Comparison of ENCODE assay signal across 17 mouse cellular contexts in the genomic region with DNA sequence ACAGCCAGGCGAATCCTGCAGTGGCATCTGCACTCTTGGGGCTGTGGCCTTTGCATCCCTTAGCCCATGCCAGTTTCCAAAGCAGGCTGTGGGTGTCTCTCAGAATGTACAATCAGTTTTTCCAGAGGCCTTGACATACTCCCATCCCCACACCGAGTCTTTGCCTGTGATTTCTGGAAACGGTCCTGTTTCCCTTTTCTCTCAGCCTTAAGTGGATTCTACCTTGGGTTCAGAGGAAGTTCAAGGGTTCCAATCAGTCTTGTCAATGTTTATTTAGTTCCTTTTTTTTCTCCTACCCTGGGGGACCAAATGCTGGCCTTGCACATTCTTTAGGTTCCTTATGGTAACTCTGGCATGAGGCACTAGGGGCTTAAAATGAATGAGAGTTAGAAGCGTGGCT. TPM values are rescaled to one million over a fixed set of nuclear protein-coding genes. Genes with fewer than 3 reads are reported as not detected.
A peak's percentile ranks its signal among the peaks of the same experiment; 100 is the strongest.
DNase-seq lines count a peak whose midpoint lies in the region; ATAC-seq and TF ChIP-seq lines count a peak whose summit lies in the region.
"Had no signal": no experiment of that assay in that cellular context is flagged by ENCODE, and none has a peak within 500 bp of the region (broad histone marks: within the 10 kb centered on the region; RNA-seq: fewer than 3 reads in every experiment).

No protein-coding gene starts in this region.

- 56% methylated on average over 4 of the region's 4 CpGs for WGBS in hindbrain, embryonic 10.5 days
- 38% methylated on average over 4 of the region's 4 CpGs for WGBS in hindbrain, embryonic 11.5 days
- 27% methylated on average over 4 of the region's 4 CpGs for WGBS in embryonic facial prominence, embryonic 13.5 days

- H3K9ac ChIP-seq in hindbrain, embryonic 11.5 days (ENCODE audit: low read depth, low read length): no peak overlapping the region
- no peak overlapping the region for H3K9ac ChIP-seq in embryonic facial prominence, embryonic 13.5 days
- H3K9ac ChIP-seq: embryonic facial prominence, embryonic 12.5 days; forebrain, postnatal 0 days; midbrain, embryonic 13.5 days; neural tube, embryonic 13.5 days had no signal

- no peak for DNase-seq in hindbrain, embryonic 10.5 days (ENCODE audit: low spot score)
- DNase-seq in hindbrain, embryonic 11.5 days (ENCODE audit: low spot score): no peak
- no peak for DNase-seq in testis, postnatal 10 days (ENCODE audit: low spot score)
- DNase-seq in left cerebral cortex, adult 2 months (ENCODE audit: extremely low spot score in 1 of 2, low spot score in 2 of 2): no peak
- no peak for DNase-seq in left cerebral cortex, postnatal 25 days (ENCODE audit: low spot score in 2 of 2)
- DNase-seq: cerebellum, adult 11 months; forebrain, postnatal 0 days; right cerebral cortex, adult 18-20 months; thymus, postnatal 25 days had no signal

- H3K4me2 ChIP-seq in hindbrain, embryonic 11.5 days (replicated peaks; ENCODE audit: low read depth, low read length): no peak overlapping the region
- H3K4me2 ChIP-seq in embryonic facial prominence, embryonic 13.5 days: no peak overlapping the region
- H3K4me2 ChIP-seq: embryonic facial prominence, embryonic 12.5 days; liver, embryonic 11.5 days; midbrain, embryonic 13.5 days; neural tube, embryonic 13.5 days had no signal

- 0 out of 2 replicates have a peak overlapping the region, but pooled peaks have one; percentile 2 for H3K27ac ChIP-seq in hindbrain, embryonic 10.5 days
- H3K27ac ChIP-seq in hindbrain, embryonic 11.5 days (ENCODE audit: low read depth, low read length): no peak overlapping the region
- H3K27ac ChIP-seq in testis, adult 2 months (ENCODE audit: control insufficient read depth, insufficient read depth, low read depth, low read length): peak overlapping the region; percentile 26; the same call in 1 of the 2 replicates
- peak overlapping the region; percentile 57; the same call in 1 of the 2 replicates for H3K27ac ChIP-seq in embryonic facial prominence, embryonic 13.5 days
- no peak overlapping the region for H3K27ac ChIP-seq in left cerebral cortex, adult 2 months
- H3K27ac ChIP-seq: midbrain, embryonic 13.5 days; neural tube, embryonic 13.5 days had no signal

- H3K9me3 ChIP-seq in hindbrain, embryonic 10.5 days: no peaks in the 10 kb centered on the region
- no peaks in the 10 kb centered on the region for H3K9me3 ChIP-seq in hindbrain, embryonic 11.5 days (ENCODE audit: control insufficient read depth, low read length)
- no peaks in the 10 kb centered on the region for H3K9me3 ChIP-seq in embryonic facial prominence, embryonic 13.5 days
- H3K9me3 ChIP-seq: embryonic facial prominence, embryonic 12.5 days; midbrain, embryonic 13.5 days; neural tube, embryonic 13.5 days had no signal

- TF ChIP-seq CTCF in testis, adult 2 months (IDR thresholded peaks at IDR 0.05; ENCODE audit: control insufficient read depth, insufficient read depth, insufficient replicate concordance, low read depth, low read length): no peak
- no peak for TF ChIP-seq CTCF in left cerebral cortex, adult 2 months (IDR thresholded peaks at IDR 0.05)

- H3K27me3 ChIP-seq in hindbrain, embryonic 10.5 days (ENCODE audit: insufficient read depth, poor library complexity, severe bottlenecking): no peaks in the 10 kb centered on the region
- no peaks in the 10 kb centered on the region for H3K27me3 ChIP-seq in hindbrain, embryonic 11.5 days (ENCODE audit: control insufficient read depth, insufficient read depth, low read length)
- H3K27me3 ChIP-seq in testis, adult 2 months (ENCODE audit: control insufficient read depth, insufficient read depth, low read length): no peaks in the 10 kb centered on the region
- H3K27me3 ChIP-seq in embryonic facial prominence, embryonic 13.5 days: no peaks in the 10 kb centered on the region
- H3K27me3 ChIP-seq: embryonic facial prominence, embryonic 12.5 days; midbrain, embryonic 13.5 days; neural tube, embryonic 13.5 days had no signal

- no peak for TF ChIP-seq POLR2A in testis, adult 2 months (IDR thresholded peaks at IDR 0.05; ENCODE audit: control insufficient read depth, low read depth, low read length)

- H3K36me3 ChIP-seq in hindbrain, embryonic 10.5 days: no peaks in the 10 kb centered on the region
- no peaks in the 10 kb centered on the region for H3K36me3 ChIP-seq in hindbrain, embryonic 11.5 days (ENCODE audit: control insufficient read depth, insufficient read depth, low read length)
- no peaks in the 10 kb centered on the region for H3K36me3 ChIP-seq in testis, adult 2 months (ENCODE audit: control insufficient read depth, insufficient read depth, low read length)
- H3K36me3 ChIP-seq in embryonic facial prominence, embryonic 13.5 days: no peaks in the 10 kb centered on the region
- H3K36me3 ChIP-seq: embryonic facial prominence, embryonic 12.5 days; midbrain, embryonic 13.5 days; neural tube, embryonic 13.5 days had no signal

- H3K4me1 ChIP-seq in hindbrain, embryonic 10.5 days (replicated peaks): peaks cover 44% of the 10 kb centered on the region
- H3K4me1 ChIP-seq in hindbrain, embryonic 11.5 days (replicated peaks; ENCODE audit: control insufficient read depth, insufficient read depth, low read length): peaks cover 3% of the 10 kb centered on the region; the same call in 1 of the 2 replicates
- peaks cover 4% of the 10 kb centered on the region for H3K4me1 ChIP-seq in testis, adult 2 months (ENCODE audit: control insufficient read depth, insufficient read depth, low read length)
- peaks cover 49% of the 10 kb centered on the region for H3K4me1 ChIP-seq in embryonic facial prominence, embryonic 13.5 days

- H3K4me3 ChIP-seq in hindbrain, embryonic 10.5 days: no peak overlapping the region
- H3K4me3 ChIP-seq in hindbrain, embryonic 11.5 days (ENCODE audit: low read depth, low read length): no peak overlapping the region
- H3K4me3 ChIP-seq in testis, adult 2 months (ENCODE audit: control insufficient read depth, low read depth, low read length): no peak overlapping the region
- H3K4me3 ChIP-seq in embryonic facial prominence, embryonic 13.5 days: no peak overlapping the region
- H3K4me3 ChIP-seq in left cerebral cortex, adult 2 months: no peak overlapping the region
- H3K4me3 ChIP-seq: embryonic facial prominence, embryonic 12.5 days; midbrain, embryonic 13.5 days; neural tube, embryonic 13.5 days had no signal

- ATAC-seq in hindbrain, embryonic 11.5 days (ENCODE audit: low FRiP score): no peak
- no peak; the same call in 1 of the 2 replicates for ATAC-seq in embryonic facial prominence, embryonic 13.5 days (ENCODE audit: insufficient number of reproducible peaks, insufficient read depth, low FRiP score, low TSS enrichment, low read depth)
- ATAC-seq: activated CD4-positive, CD25-positive, alpha-beta regulatory T cell, adult 4 months; forebrain, postnatal 0 days; inflammation-experienced regulatory T-cells, adult 6 months; midbrain, embryonic 13.5 days had no signal

- intact Hi-C loops in left cerebral cortex, adult 2 months (cut with DNase I): no loop called here
- intact Hi-C loops in left cerebral cortex, postnatal 25 days (cut with DNase I): no loop called here

RNA-seq across cellular contexts. Expression of gene Mical3, which starts 16.0 kb away (rescaled TPM):
- 10.3 and 11.8 TPM in 2 replicates for polyA plus RNA-seq in hindbrain, embryonic 10.5 days (2016; fragmentation: Nextera tagmentation; extraction: Ambion mirVana)
- polyA plus RNA-seq in hindbrain, embryonic 11.5 days (2014; fragmentation: Nextera tagmentation; extraction: Ambion mirVana): 17.1 and 27.4 TPM in 2 replicates
- polyA plus RNA-seq in testis, adult 2 months (2012; rRNA removed): 199 and 216 TPM in 2 replicates
- 12.3 and 12.7 TPM in 2 replicates for polyA plus RNA-seq in embryonic facial prominence, embryonic 13.5 days (2015; fragmentation: Nextera tagmentation; extraction: Ambion mirVana)
- 100 to 1,000 TPM; 127 to 141 TPM for total RNA-seq in left cerebral cortex, adult 2 months (2021)
- 100 to 1,000 TPM; 110 to 127 TPM for total RNA-seq in left cerebral cortex, postnatal 25 days (2021)

RNA-seq across cellular contexts. Expression of gene Pex26, which starts 36.7 kb away (rescaled TPM):
- polyA plus RNA-seq in hindbrain, embryonic 10.5 days (2016; fragmentation: Nextera tagmentation; extraction: Ambion mirVana): 9.2 and 10.1 TPM in 2 replicates
- 5.7 and 6.4 TPM in 2 replicates for polyA plus RNA-seq in hindbrain, embryonic 11.5 days (2014; fragmentation: Nextera tagmentation; extraction: Ambion mirVana)
- polyA plus RNA-seq in testis, adult 2 months (2012; rRNA removed): 6.4 and 8.7 TPM in 2 replicates
- polyA plus RNA-seq in embryonic facial prominence, embryonic 13.5 days (2015; fragmentation: Nextera tagmentation; extraction: Ambion mirVana): 10.4 and 10.8 TPM in 2 replicates
- 10 to 100 TPM; 15.0 to 15.1 TPM for total RNA-seq in left cerebral cortex, adult 2 months (2021)
- 10 to 100 TPM; 13.4 to 15.3 TPM for total RNA-seq in left cerebral cortex, postnatal 25 days (2021)

Comparison
In these comparisons a context has a peak if more than half of its experiments do, and no peak if none do; other contexts are left out.
1. H3K27ac ChIP-seq: peak in hindbrain, embryonic 10.5 days (single experiment), testis, adult 2 months (single experiment) and embryonic facial prominence, embryonic 13.5 days (single experiment); none in hindbrain, embryonic 11.5 days (single experiment) and left cerebral cortex, adult 2 months (single experiment).